Mouse (Mus musculus): ENCODE results near the gene Cog1.

GRCm38 (mm10) chr11:113649353-113650210, 613 bp downstream of the Cog1 start, which contains the start of gene Slc39a11:
- TF ChIP-seq POLR2A (IDR thresholded peaks at IDR 0.05; ENCODE audit: borderline replicate concordance, low read depth, low read length) (0 out of 2 replicates have a peak, but pooled peaks have one; percentile 19), CTCF (IDR thresholded peaks at IDR 0.05; ENCODE audit: low read depth, low read length) (no peak)

Data from bone marrow macrophage, adult 2 months (primary cell).